Mouse (Mus musculus) thymus, adult 18-20 months (tissue): ENCODE results near the gene Frmd4b.

ENCODE experiments used
- DNase-seq, 2 experiments: peaks; one replicate each; pipeline ENCODE4 v3.0.0; 2022; ENCODE audit warnings: mixed read lengths in 2 of 2

Gene Frmd4b

GRCm38 (mm10) chr6:97578210-97578609 lies 39.1 kb downstream of the Frmd4b start:
- DNase-seq, result no peak

- no peak for DNase-seq
Observed at GRCm38 (mm10) chr6:97577349-97577748, 40.0 kb downstream of the Frmd4b start.

- DNase-seq, result no peak
Observed at GRCm38 (mm10) chr6:97576565-97577346, 40.6 kb downstream of the Frmd4b start.

- no peak for DNase-seq
Observed at GRCm38 (mm10) chr6:97576096-97576495, 41.2 kb downstream of the Frmd4b start.

GRCm38 (mm10) chr6:97574973-97575372 lies 42.4 kb downstream of the Frmd4b start:
- no peak for DNase-seq

GRCm38 (mm10) chr6:97572226-97572625 lies 45.1 kb downstream of the Frmd4b start:
- no peak for DNase-seq

- no peak for DNase-seq
Observed at GRCm38 (mm10) chr6:97568538-97568937, 48.8 kb downstream of the Frmd4b start.

GRCm38 (mm10) chr6:97566746-97567145 lies 50.6 kb downstream of the Frmd4b start:
- DNase-seq, result no peak

- no peak for DNase-seq
Observed at GRCm38 (mm10) chr6:97557147-97557546, 60.2 kb downstream of the Frmd4b start.

GRCm38 (mm10) chr6:97555637-97556036 lies 61.7 kb downstream of the Frmd4b start:
- DNase-seq, result no peak

- DNase-seq, result no peak
Observed at GRCm38 (mm10) chr6:97553431-97553830, 63.9 kb downstream of the Frmd4b start.

- DNase-seq, result no peak
Observed at GRCm38 (mm10) chr6:97552573-97552972, 64.8 kb downstream of the Frmd4b start.

GRCm38 (mm10) chr6:97551884-97552283 lies 65.5 kb downstream of the Frmd4b start:
- no peak for DNase-seq

- DNase-seq, result no peak
Observed at GRCm38 (mm10) chr6:97551161-97551560, 66.2 kb downstream of the Frmd4b start.

- DNase-seq, result no peak
Observed at GRCm38 (mm10) chr6:97540458-97540857, 76.9 kb downstream of the Frmd4b start.

- no peak for DNase-seq
Observed at GRCm38 (mm10) chr6:97535763-97536445, 81.4 kb downstream of the Frmd4b start.

GRCm38 (mm10) chr6:97531043-97531442 lies 86.3 kb downstream of the Frmd4b start:
- DNase-seq, result no peak

- no peak for DNase-seq
Observed at GRCm38 (mm10) chr6:97528961-97529680, 88.2 kb downstream of the Frmd4b start.

- no peak for DNase-seq
Observed at GRCm38 (mm10) chr6:97526092-97526491, 91.2 kb downstream of the Frmd4b start.

- peak; percentile 42 to 47 for DNase-seq
Observed at GRCm38 (mm10) chr6:97523118-97523517, 94.2 kb downstream of the Frmd4b start.

- no peak for DNase-seq
Observed at GRCm38 (mm10) chr6:97521279-97522038, 95.9 kb downstream of the Frmd4b start.

GRCm38 (mm10) chr6:97520566-97520965 lies 96.8 kb downstream of the Frmd4b start:
- DNase-seq, result no peak

- DNase-seq, result no peak
Observed at GRCm38 (mm10) chr6:97519553-97519952, 97.8 kb downstream of the Frmd4b start.
